Mouse (Mus musculus): ENCODE results near the gene Ing2.

Ing2 gene

GRCm38 (mm10) chr8:47674777-47675710 is at the start of gene Ing2:
TSS of gene Ing2 (minus strand) at chr8:47675556.
- peak; percentile 98 for DNase-seq (ENCODE audit: extremely low spot score, low read depth, low spot score)

GRCm38 (mm10) chr8:47721609-47722008 is 46.3 kb upstream of the Ing2 start:
- no peak for DNase-seq (ENCODE audit: extremely low spot score, low read depth, low spot score)

- no peak for DNase-seq (ENCODE audit: extremely low spot score, low read depth, low spot score)
Observed at GRCm38 (mm10) chr8:47718641-47719040, 43.3 kb upstream of the Ing2 start.

GRCm38 (mm10) chr8:47713761-47714745 is 38.7 kb upstream of the Ing2 start, which contains the start of gene Cdkn2aip:
TSS of gene Cdkn2aip (minus strand) at chr8:47713932.
- DNase-seq (ENCODE audit: extremely low spot score, low read depth, low spot score): peak; percentile 56

- no peak for DNase-seq (ENCODE audit: extremely low spot score, low read depth, low spot score)
Observed at GRCm38 (mm10) chr8:47713171-47713663, 37.9 kb upstream of the Ing2 start.

- no peak for DNase-seq (ENCODE audit: extremely low spot score, low read depth, low spot score)
Observed at GRCm38 (mm10) chr8:47708106-47708505, 32.8 kb upstream of the Ing2 start.

- DNase-seq (ENCODE audit: extremely low spot score, low read depth, low spot score): no peak
Observed at GRCm38 (mm10) chr8:47706746-47707145, 31.4 kb upstream of the Ing2 start.

GRCm38 (mm10) chr8:47702333-47702732 is 27.0 kb upstream of the Ing2 start:
- DNase-seq (ENCODE audit: extremely low spot score, low read depth, low spot score): no peak

GRCm38 (mm10) chr8:47697696-47698095 is 22.3 kb upstream of the Ing2 start:
- no peak for DNase-seq (ENCODE audit: extremely low spot score, low read depth, low spot score)

GRCm38 (mm10) chr8:47695431-47696105 is 20.2 kb upstream of the Ing2 start:
- DNase-seq (ENCODE audit: extremely low spot score, low read depth, low spot score): no peak

- peak; percentile 69 for DNase-seq (ENCODE audit: extremely low spot score, low read depth, low spot score)
Observed at GRCm38 (mm10) chr8:47693119-47693518, 17.8 kb upstream of the Ing2 start.

- DNase-seq (ENCODE audit: extremely low spot score, low read depth, low spot score): no peak
Observed at GRCm38 (mm10) chr8:47691831-47692230, 16.5 kb upstream of the Ing2 start.

GRCm38 (mm10) chr8:47691303-47691702 is 15.9 kb upstream of the Ing2 start:
- DNase-seq (ENCODE audit: extremely low spot score, low read depth, low spot score): no peak

GRCm38 (mm10) chr8:47690674-47691078 is 15.3 kb upstream of the Ing2 start:
- no peak for DNase-seq (ENCODE audit: extremely low spot score, low read depth, low spot score)

- no peak for DNase-seq (ENCODE audit: extremely low spot score, low read depth, low spot score)
Observed at GRCm38 (mm10) chr8:47689704-47690326, 14.5 kb upstream of the Ing2 start.

GRCm38 (mm10) chr8:47684441-47684840 is 9.1 kb upstream of the Ing2 start:
- DNase-seq (ENCODE audit: extremely low spot score, low read depth, low spot score): no peak

GRCm38 (mm10) chr8:47683994-47684393 is 8.6 kb upstream of the Ing2 start:
- no peak for DNase-seq (ENCODE audit: extremely low spot score, low read depth, low spot score)

- DNase-seq (ENCODE audit: extremely low spot score, low read depth, low spot score): no peak
Observed at GRCm38 (mm10) chr8:47680306-47680705, 5.0 kb upstream of the Ing2 start.

- no peak for DNase-seq (ENCODE audit: extremely low spot score, low read depth, low spot score)
Observed at GRCm38 (mm10) chr8:47679603-47680002, 4.2 kb upstream of the Ing2 start.

GRCm38 (mm10) chr8:47676631-47677030 is 1.3 kb upstream of the Ing2 start:
- no peak for DNase-seq (ENCODE audit: extremely low spot score, low read depth, low spot score)

Data from hindlimb bud, embryonic 11.5 days (tissue).